Mouse (Mus musculus): Measurements from ENCODE around the gene Lyzl4. TPM values are rescaled to one million over a fixed set of nuclear protein-coding genes. Genes with fewer than 3 reads are reported as not detected.

Gene Lyzl4
- total and polyA plus RNA-seq, 3 experiments = not detected

DNA sequence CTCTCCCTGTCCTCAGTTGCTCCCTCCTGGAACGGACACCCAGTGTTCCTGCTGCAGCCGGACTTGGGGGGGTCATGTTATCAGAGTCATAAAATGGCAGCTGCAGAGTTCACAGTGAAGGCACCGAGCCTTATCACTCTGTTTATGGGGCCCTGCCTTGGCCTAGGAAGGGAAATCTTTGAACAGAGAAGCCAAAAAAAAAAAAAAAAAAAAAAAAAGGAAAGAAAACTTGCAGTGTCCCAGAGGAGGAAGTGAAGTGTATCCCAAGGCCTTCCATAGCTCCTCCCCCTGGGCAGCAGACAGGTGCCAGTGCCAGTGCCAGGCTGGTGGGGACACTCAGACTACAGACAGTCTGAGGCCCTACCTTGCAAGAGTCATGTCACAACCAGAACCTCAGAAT is 3.0 kb upstream of the Lyzl4 start:
- Histone ChIP-seq H3K4me2 (ENCODE audit: insufficient read depth, low read depth, poor library complexity, severe bottlenecking) (no peak overlapping the region), H3K36me3 (replicated peaks in 1 of 2; ENCODE audit: control insufficient read depth in 1 of 2, insufficient read depth in 1 of 2, low read length in 1 of 2) (no peaks in the 10 kb centered on the region), H3K79me2 (replicated peaks; ENCODE audit: control insufficient read depth, extremely low read depth, insufficient read depth, poor library complexity, severe bottlenecking) (no peaks in the 10 kb centered on the region), H3K4me3 (replicated peaks in 1 of 3; ENCODE audit: low read depth in 2 of 3, low read length in 2 of 3, poor library complexity in 1 of 3) (no peak overlapping the region), H3K27me3 (replicated peaks) (peaks cover 38% of the 10 kb centered on the region), H3K9me3 (replicated peaks; ENCODE audit: low read length) (peaks cover 17% of the 10 kb centered on the region), H3K27ac (ENCODE audit: insufficient read depth, low read depth) (no peak overlapping the region), H3K4me1 (ENCODE audit: control insufficient read depth in 1 of 2, insufficient read depth in 2 of 2) (no peaks in the 10 kb centered on the region), H3K9ac (ENCODE audit: insufficient read depth, low read depth) (no peak overlapping the region)
- dilution Hi-C loops (cut with MboI; ENCODE audit: extremely low pct_ligation_motif_present, extremely low pct_unique_long_range_greater_than_20kb, low sequenced_read_pairs) = no loop called here
- TF ChIP-seq RCOR1 (conservative IDR thresholded peaks at IDR 0.05; ENCODE audit: low read depth, low read length) (no peak), CTCF (conservative IDR thresholded peaks at IDR 0.05 in 1 of 2, IDR thresholded peaks at IDR 0.05 in 1 of 2; ENCODE audit: low read depth in 2 of 2, low read length in 2 of 2) (no peak), IRF4 (IDR thresholded peaks at IDR 0.05; ENCODE audit: low read depth, low read length) (no peak), BHLHE40 (IDR thresholded peaks at IDR 0.05; ENCODE audit: low read depth, low read length) (no peak), MYC (IDR thresholded peaks at IDR 0.05; ENCODE audit: low read depth, low read length) (no peak), USF1 (IDR thresholded peaks at IDR 0.05; ENCODE audit: low read depth, low read length) (no peak), E2F4 (IDR thresholded peaks at IDR 0.05; ENCODE audit: insufficient replicate concordance, low read depth, low read length) (no peak), MAFK (IDR thresholded peaks at IDR 0.05; ENCODE audit: insufficient replicate concordance, low read length) (no peak), ZC3H11A (IDR thresholded peaks at IDR 0.05; ENCODE audit: low read depth, low read length) (no peak), EP300 (IDR thresholded peaks at IDR 0.05; ENCODE audit: low read length) (no peak), MAZ (IDR thresholded peaks at IDR 0.05; ENCODE audit: low read depth, low read length) (no peak), POLR2AphosphoS2 (IDR thresholded peaks at IDR 0.05; ENCODE audit: low read depth, low read length) (no peak), ELF1 (IDR thresholded peaks at IDR 0.05; ENCODE audit: low read depth, low read length) (no peak), USF2 (conservative IDR thresholded peaks at IDR 0.05; ENCODE audit: low read depth, low read length) (no peak), UBTF (IDR thresholded peaks at IDR 0.05; ENCODE audit: low read depth, low read length) (no peak)
- in situ Hi-C loops (cut with MboI; ENCODE audit: low pct_ligation_motif_present, low pct_unique_long_range_greater_than_20kb, low sequenced_read_pairs) = no loop called here
- DNase-seq (ENCODE audit: extremely low read depth) = no peak

DNA sequence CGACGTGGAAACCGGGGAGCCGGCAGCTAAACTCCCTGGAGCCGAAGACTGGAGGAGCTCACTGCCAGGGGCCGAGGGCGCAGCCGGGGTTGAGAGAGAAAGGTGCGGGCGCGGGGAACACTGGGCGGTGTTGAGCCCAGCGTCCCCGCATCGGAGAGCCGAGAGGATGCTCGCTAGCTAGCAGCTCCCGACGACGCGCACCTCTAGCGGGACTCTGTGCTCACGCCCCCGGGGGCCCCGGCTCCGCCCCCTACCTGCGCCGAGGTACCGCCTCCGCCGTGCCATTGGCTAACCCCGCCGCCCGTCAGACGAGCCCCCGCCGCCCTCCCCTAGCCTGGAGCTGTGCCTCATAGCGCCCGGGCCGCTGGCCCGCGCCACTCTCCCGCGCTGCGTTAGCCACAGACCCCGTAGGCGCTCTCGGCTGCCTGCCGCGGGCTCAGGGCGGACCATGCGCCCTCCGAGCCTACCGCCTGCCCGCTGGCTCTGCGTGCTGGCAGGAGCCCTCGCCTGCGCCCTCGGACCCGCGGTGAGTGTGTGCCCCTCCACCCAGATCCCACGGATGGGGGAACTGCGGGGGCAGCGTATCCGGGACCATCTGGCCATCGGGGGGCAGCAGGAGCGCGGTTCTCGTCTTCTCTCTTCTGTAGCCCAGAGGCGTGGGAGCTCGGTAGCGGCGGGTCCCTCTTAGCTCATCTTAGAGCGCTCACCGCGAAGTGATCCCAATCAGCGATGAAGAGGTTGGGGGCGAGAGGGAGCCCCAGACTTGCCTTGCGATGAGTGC is 695 bp upstream of the Lyzl4 start, which contains the start of gene Vipr1:
TSS of gene Vipr1 (plus strand) at position 316 of the 781 bp plus-strand sequence.
- Histone ChIP-seq H3K4me3 (replicated peaks in 1 of 3; ENCODE audit: low read depth in 2 of 3, low read length in 2 of 3, poor library complexity in 1 of 3) (no peak within 1 kb of the TSS), H3K9me3 (replicated peaks; ENCODE audit: low read length) (peaks cover 17% of the 10 kb centered on the region), H3K27me3 (replicated peaks) (peaks cover 37% of the 10 kb centered on the region), H3K79me2 (replicated peaks; ENCODE audit: control insufficient read depth, extremely low read depth, insufficient read depth, poor library complexity, severe bottlenecking) (no peaks in the 10 kb centered on the region), H3K36me3 (replicated peaks in 1 of 2; ENCODE audit: control insufficient read depth in 1 of 2, insufficient read depth in 1 of 2, low read length in 1 of 2) (no peaks in the 10 kb centered on the region), H3K4me2 (ENCODE audit: insufficient read depth, low read depth, poor library complexity, severe bottlenecking) (no peak within 1 kb of the TSS; the same call in 1 of the 2 replicates), H3K9ac (ENCODE audit: insufficient read depth, low read depth) (no peak within 1 kb of the TSS), H3K4me1 (ENCODE audit: control insufficient read depth in 1 of 2, insufficient read depth in 2 of 2) (no peaks in the 10 kb centered on the region), H3K27ac (ENCODE audit: insufficient read depth, low read depth) (no peak within 1 kb of the TSS)
- dilution Hi-C loops (cut with MboI; ENCODE audit: extremely low pct_ligation_motif_present, extremely low pct_unique_long_range_greater_than_20kb, low sequenced_read_pairs) (no loop called here), in situ Hi-C loops (cut with MboI; ENCODE audit: low pct_ligation_motif_present, low pct_unique_long_range_greater_than_20kb, low sequenced_read_pairs) (no loop called here)
- TF ChIP-seq USF2 (conservative IDR thresholded peaks at IDR 0.05; ENCODE audit: low read depth, low read length) (no peak), IRF4 (IDR thresholded peaks at IDR 0.05; ENCODE audit: low read depth, low read length) (no peak), JUND (conservative IDR thresholded peaks at IDR 0.05; ENCODE audit: low read depth, low read length) (no peak), ZC3H11A (IDR thresholded peaks at IDR 0.05; ENCODE audit: low read depth, low read length) (no peak), NRF1 (IDR thresholded peaks at IDR 0.05; ENCODE audit: low read depth, low read length) (no peak), TCF12 (IDR thresholded peaks at IDR 0.05; ENCODE audit: low read depth, low read length) (no peak), KAT2A (IDR thresholded peaks at IDR 0.05; ENCODE audit: insufficient replicate concordance, low read length) (no peak), ZKSCAN1 (IDR thresholded peaks at IDR 0.05; ENCODE audit: borderline replicate concordance, low read depth, low read length) (no peak), BHLHE40 (IDR thresholded peaks at IDR 0.05; ENCODE audit: low read depth, low read length) (no peak), ZNF384 (IDR thresholded peaks at IDR 0.05; ENCODE audit: low read depth, low read length) (no peak), GABPA (IDR thresholded peaks at IDR 0.05; ENCODE audit: insufficient replicate concordance, low read depth, low read length) (no peak), USF1 (IDR thresholded peaks at IDR 0.05; ENCODE audit: low read depth, low read length) (no peak), POLR2AphosphoS2 (IDR thresholded peaks at IDR 0.05; ENCODE audit: low read depth, low read length) (no peak), MEF2A (IDR thresholded peaks at IDR 0.05; ENCODE audit: borderline replicate concordance, low read depth, low read length) (no peak), E2F4 (IDR thresholded peaks at IDR 0.05; ENCODE audit: insufficient replicate concordance, low read depth, low read length) (no peak), TBP (conservative IDR thresholded peaks at IDR 0.05; ENCODE audit: low read depth, low read length) (no peak), MAZ (IDR thresholded peaks at IDR 0.05; ENCODE audit: low read depth, low read length) (no peak)
- DNase-seq (ENCODE audit: extremely low read depth) = no peak
